In the genomic region with DNA sequence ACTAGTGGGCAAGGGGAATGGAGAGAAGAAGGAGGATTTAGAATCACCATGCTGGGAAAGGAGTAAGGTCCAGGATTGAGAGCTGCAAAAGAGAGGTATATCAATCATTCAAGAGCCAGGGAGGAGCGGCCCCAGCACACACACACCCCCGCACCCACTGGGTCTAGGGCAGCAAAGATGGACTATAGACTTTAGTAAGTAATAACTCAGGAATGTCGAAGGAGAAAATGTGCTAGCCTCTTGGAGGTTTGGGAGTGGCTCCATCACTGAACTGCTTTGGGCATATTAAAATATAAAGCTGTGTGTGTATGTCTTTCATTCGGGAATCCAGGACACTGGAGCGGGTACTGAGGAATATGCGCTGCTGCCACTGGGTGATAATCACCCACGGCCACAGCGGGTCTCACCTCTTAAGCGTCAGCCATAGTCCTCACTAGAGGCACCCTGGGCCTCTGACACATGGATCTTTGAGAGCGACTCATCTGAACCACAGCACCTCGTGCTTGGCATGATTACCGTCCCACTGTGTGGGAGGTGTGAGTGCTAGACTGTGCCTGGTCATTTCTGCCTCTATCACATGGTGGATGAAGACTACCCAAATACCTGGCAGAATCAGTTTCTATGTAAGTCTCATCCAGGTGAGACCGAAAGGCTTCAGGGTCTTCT, we compare ENCODE assay signal across 10 mouse cellular contexts.
"Had no signal": no experiment of that assay in that cellular context is flagged by ENCODE, and none has a peak within 500 bp of the region (broad histone marks: within the 10 kb centered on the region; RNA-seq: fewer than 3 reads in every experiment).

No protein-coding gene starts in this region.

- H3K9ac ChIP-seq: limb, embryonic 13.5 days; liver, embryonic 14.5 days; midbrain, embryonic 12.5 days had no signal

- H3K4me2 ChIP-seq: limb, embryonic 13.5 days; midbrain, embryonic 12.5 days had no signal

- H3K27ac ChIP-seq: left cerebral cortex, adult 2 months; limb, embryonic 13.5 days; liver, embryonic 14.5 days; midbrain, embryonic 12.5 days had no signal

- H3K27me3 ChIP-seq: limb, embryonic 13.5 days had no signal

- H3K9me3 ChIP-seq: limb, embryonic 13.5 days; midbrain, embryonic 12.5 days had no signal

- DNase-seq: kidney, postnatal 14 days; lung, adult 18-20 months; right cerebral cortex, adult 18-20 months; right cerebral cortex, postnatal 25 days; thymus, postnatal 36 days had no signal

- H3K4me3 ChIP-seq: left cerebral cortex, adult 2 months; limb, embryonic 13.5 days; midbrain, embryonic 12.5 days had no signal

- ATAC-seq: midbrain, embryonic 16.5 days had no signal

- H3K36me3 ChIP-seq: limb, embryonic 13.5 days; midbrain, embryonic 12.5 days had no signal
